Mouse (Mus musculus): ENCODE results near the gene Lrba. TPM values are rescaled to one million over a fixed set of nuclear protein-coding genes. Genes with fewer than 3 reads are reported as not detected.

The Lrba gene
- polyA plus RNA-seq, 1 experiment from 2014 or later, result 4.6 TPM

- Histone ChIP-seq H3K9me3 (no peaks in the 10 kb centered on the region), H3K27ac (no peak overlapping the region), H3K4me2 (no peak overlapping the region), H3K9ac (no peak overlapping the region), H3K4me3 (replicated peaks) (no peak overlapping the region), H3K36me3 (no peaks in the 10 kb centered on the region), H3K27me3 (replicated peaks) (no peaks in the 10 kb centered on the region), H3K4me1 (no peaks in the 10 kb centered on the region)
- ATAC-seq (ENCODE audit: insufficient read depth, low FRiP score, low read depth), result no peak
- 62% methylated on average over 3 of the region's 3 CpGs for WGBS
Observed at GRCm38 (mm10) chr3:86572519-86573244, 348.2 kb downstream of the Lrba start.

DNA sequence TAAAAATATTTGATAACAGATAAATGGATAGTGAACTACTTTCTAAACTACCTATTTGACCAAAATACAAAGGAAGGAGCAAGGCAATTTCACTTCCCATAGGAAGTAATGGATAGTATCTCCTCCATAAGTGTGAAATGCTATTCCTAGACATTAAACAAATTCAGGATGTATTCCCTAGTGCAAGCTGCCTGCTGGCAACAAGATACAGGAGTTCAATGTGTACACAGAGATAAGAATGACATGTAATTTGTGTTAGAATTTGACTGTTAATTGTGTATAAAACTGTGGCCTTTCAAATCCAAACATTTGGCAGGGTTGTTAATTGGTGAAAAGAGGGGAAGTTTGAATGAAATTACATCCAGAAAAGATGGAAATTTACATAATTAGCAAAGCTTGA is 350.8 kb downstream of the Lrba start:
- Histone ChIP-seq H3K9ac (no peak overlapping the region), H3K4me2 (no peak overlapping the region), H3K27me3 (replicated peaks) (no peaks in the 10 kb centered on the region), H3K27ac (no peak overlapping the region), H3K9me3 (no peaks in the 10 kb centered on the region), H3K4me1 (no peaks in the 10 kb centered on the region), H3K36me3 (no peaks in the 10 kb centered on the region), H3K4me3 (replicated peaks) (no peak overlapping the region)
- ATAC-seq (ENCODE audit: insufficient read depth, low FRiP score, low read depth), result no peak

- no peaks in the 10 kb centered on the region for H3K4me1 ChIP-seq
- H3K9me3 ChIP-seq, result no peaks in the 10 kb centered on the region
- no peaks in the 10 kb centered on the region for H3K27me3 ChIP-seq (replicated peaks)
- H3K4me3 ChIP-seq (replicated peaks), result no peak overlapping the region
- H3K9ac ChIP-seq, result no peak overlapping the region
- ATAC-seq (ENCODE audit: insufficient read depth, low FRiP score, low read depth), result no peak
- no peak overlapping the region for H3K4me2 ChIP-seq
- no peaks in the 10 kb centered on the region for H3K36me3 ChIP-seq
- H3K27ac ChIP-seq, result no peak overlapping the region
- WGBS, result 73% methylated on average over 3 of the region's 3 CpGs
Observed at GRCm38 (mm10) chr3:86602284-86602683, 377.8 kb downstream of the Lrba start.

DNA sequence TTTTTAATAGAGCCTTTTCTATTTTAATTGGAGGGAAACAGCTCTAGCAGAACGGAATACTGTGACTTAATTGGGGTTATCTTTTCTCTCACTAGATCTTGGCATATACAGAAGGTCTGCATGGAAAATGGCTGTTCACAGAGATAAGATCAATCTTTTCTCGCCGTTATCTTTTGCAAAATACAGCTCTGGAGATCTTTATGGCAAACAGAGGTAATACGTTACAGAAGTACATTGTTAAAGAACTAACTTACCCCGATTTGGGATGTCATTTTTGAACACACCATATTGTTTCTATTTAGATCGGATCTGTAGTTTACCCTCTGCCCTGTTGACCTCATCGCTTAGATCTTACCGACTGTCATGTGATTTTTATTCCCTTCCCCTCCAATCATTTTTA is 381.3 kb downstream of the Lrba start:
- Histone ChIP-seq H3K27me3 (replicated peaks) (no peaks in the 10 kb centered on the region), H3K4me2 (no peak overlapping the region), H3K9me3 (no peaks in the 10 kb centered on the region), H3K4me3 (replicated peaks) (no peak overlapping the region), H3K4me1 (no peaks in the 10 kb centered on the region), H3K36me3 (no peaks in the 10 kb centered on the region), H3K27ac (no peak overlapping the region), H3K9ac (no peak overlapping the region)
- ATAC-seq (ENCODE audit: insufficient read depth, low FRiP score, low read depth), result no peak
- 79% methylated on average over 8 of the region's 8 CpGs for WGBS

- 54% methylated on average over 4 of the region's 4 CpGs for WGBS
- no peak; the same call in 1 of the 2 replicates for ATAC-seq (ENCODE audit: insufficient read depth, low FRiP score, low read depth)
Observed at GRCm38 (mm10) chr3:86627008-86627743, 402.7 kb downstream of the Lrba start.

GRCm38 (mm10) chr3:86629379-86629778 is 404.9 kb downstream of the Lrba start:
- H3K4me1 ChIP-seq, result no peaks in the 10 kb centered on the region
- H3K27ac ChIP-seq, result no peak overlapping the region
- 82% methylated on average over 4 of the region's 4 CpGs for WGBS
- no peaks in the 10 kb centered on the region for H3K36me3 ChIP-seq
- no peak overlapping the region for H3K9ac ChIP-seq
- no peaks in the 10 kb centered on the region for H3K9me3 ChIP-seq
- H3K27me3 ChIP-seq (replicated peaks), result no peaks in the 10 kb centered on the region
- no peak for ATAC-seq (ENCODE audit: insufficient read depth, low FRiP score, low read depth)
- H3K4me3 ChIP-seq (replicated peaks), result no peak overlapping the region
- H3K4me2 ChIP-seq, result no peak overlapping the region

More at GRCm38 (mm10) chr3:86627008-86627743, 402.7 kb downstream of the Lrba start:
- no peaks in the 10 kb centered on the region for H3K9me3 ChIP-seq
- H3K9ac ChIP-seq, result no peak overlapping the region
- no peaks in the 10 kb centered on the region for H3K27me3 ChIP-seq (replicated peaks)
- H3K27ac ChIP-seq, result no peak overlapping the region
- H3K4me1 ChIP-seq, result no peaks in the 10 kb centered on the region
- no peaks in the 10 kb centered on the region for H3K36me3 ChIP-seq
- no peak overlapping the region for H3K4me3 ChIP-seq (replicated peaks)
- no peak overlapping the region for H3K4me2 ChIP-seq

GRCm38 (mm10) chr3:86635464-86635863 is 411.0 kb downstream of the Lrba start:
- no peak overlapping the region for H3K27ac ChIP-seq
- H3K4me3 ChIP-seq (replicated peaks), result no peak overlapping the region
- H3K4me1 ChIP-seq, result no peaks in the 10 kb centered on the region
- no peaks in the 10 kb centered on the region for H3K9me3 ChIP-seq
- H3K27me3 ChIP-seq (replicated peaks), result no peaks in the 10 kb centered on the region
- H3K9ac ChIP-seq, result no peak overlapping the region
- 69% methylated on average over 5 of the region's 5 CpGs for WGBS
- no peak for ATAC-seq (ENCODE audit: insufficient read depth, low FRiP score, low read depth)
- H3K36me3 ChIP-seq, result no peaks in the 10 kb centered on the region
- no peak overlapping the region for H3K4me2 ChIP-seq

GRCm38 (mm10) chr3:86635940-86636339 is 411.5 kb downstream of the Lrba start:
- no peaks in the 10 kb centered on the region for H3K27me3 ChIP-seq (replicated peaks)
- H3K27ac ChIP-seq, result no peak overlapping the region
- H3K4me1 ChIP-seq, result no peaks in the 10 kb centered on the region
- H3K36me3 ChIP-seq, result no peaks in the 10 kb centered on the region
- H3K4me2 ChIP-seq, result no peak overlapping the region
- no peaks in the 10 kb centered on the region for H3K9me3 ChIP-seq
- H3K4me3 ChIP-seq (replicated peaks), result no peak overlapping the region
- no peak overlapping the region for H3K9ac ChIP-seq
- ATAC-seq (ENCODE audit: insufficient read depth, low FRiP score, low read depth), result no peak
- 42% methylated on average over 1 of the region's 1 CpGs for WGBS

GRCm38 (mm10) chr3:86638552-86639348 is 414.3 kb downstream of the Lrba start:
- no peak for ATAC-seq (ENCODE audit: insufficient read depth, low FRiP score, low read depth)
- no peaks in the 10 kb centered on the region for H3K4me1 ChIP-seq

DNA sequence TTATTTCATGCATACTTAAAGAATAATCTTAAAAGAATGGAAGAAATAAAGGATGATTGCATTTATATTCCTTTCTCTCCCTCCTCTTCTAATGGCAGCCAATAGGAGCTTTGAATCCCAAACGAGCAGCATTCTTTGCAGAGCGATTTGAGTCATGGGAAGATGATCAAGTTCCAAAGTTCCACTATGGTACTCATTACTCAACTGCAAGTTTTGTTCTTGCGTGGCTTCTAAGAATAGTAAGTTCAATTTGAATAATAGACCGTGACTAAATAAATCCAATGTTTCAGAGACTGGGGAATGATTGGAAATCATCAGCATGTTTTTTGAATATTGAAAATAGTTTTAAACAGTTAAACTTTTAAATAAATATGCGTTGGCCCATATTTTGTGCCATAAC is 416.9 kb downstream of the Lrba start:
- no peaks in the 10 kb centered on the region for H3K9me3 ChIP-seq
- H3K4me2 ChIP-seq, result no peak overlapping the region
- no peaks in the 10 kb centered on the region for H3K36me3 ChIP-seq
- H3K27ac ChIP-seq, result no peak overlapping the region
- no peak for ATAC-seq (ENCODE audit: insufficient read depth, low FRiP score, low read depth)
- 86% methylated on average over 5 of the region's 5 CpGs for WGBS
- no peak overlapping the region for H3K9ac ChIP-seq
- H3K27me3 ChIP-seq (replicated peaks), result no peaks in the 10 kb centered on the region
- H3K4me1 ChIP-seq, result no peaks in the 10 kb centered on the region
- no peak overlapping the region for H3K4me3 ChIP-seq (replicated peaks)

More at GRCm38 (mm10) chr3:86638552-86639348, 414.3 kb downstream of the Lrba start:
- H3K9me3 ChIP-seq, result no peaks in the 10 kb centered on the region
- no peak overlapping the region for H3K9ac ChIP-seq
- no peak overlapping the region for H3K4me3 ChIP-seq (replicated peaks)
- H3K27ac ChIP-seq, result no peak overlapping the region
- H3K4me2 ChIP-seq, result no peak overlapping the region
- WGBS, result 77% methylated on average over 2 of the region's 2 CpGs
- no peaks in the 10 kb centered on the region for H3K27me3 ChIP-seq (replicated peaks)
- no peaks in the 10 kb centered on the region for H3K36me3 ChIP-seq

GRCm38 (mm10) chr3:86641796-86642195 is 417.3 kb downstream of the Lrba start:
- no peaks in the 10 kb centered on the region for H3K4me1 ChIP-seq
- H3K9me3 ChIP-seq, result no peaks in the 10 kb centered on the region
- no peak overlapping the region for H3K4me2 ChIP-seq
- no peak overlapping the region for H3K4me3 ChIP-seq (replicated peaks)
- H3K27ac ChIP-seq, result no peak overlapping the region
- no peak for ATAC-seq (ENCODE audit: insufficient read depth, low FRiP score, low read depth)
- H3K36me3 ChIP-seq, result no peaks in the 10 kb centered on the region
- H3K9ac ChIP-seq, result no peak overlapping the region
- H3K27me3 ChIP-seq (replicated peaks), result no peaks in the 10 kb centered on the region

DNA sequence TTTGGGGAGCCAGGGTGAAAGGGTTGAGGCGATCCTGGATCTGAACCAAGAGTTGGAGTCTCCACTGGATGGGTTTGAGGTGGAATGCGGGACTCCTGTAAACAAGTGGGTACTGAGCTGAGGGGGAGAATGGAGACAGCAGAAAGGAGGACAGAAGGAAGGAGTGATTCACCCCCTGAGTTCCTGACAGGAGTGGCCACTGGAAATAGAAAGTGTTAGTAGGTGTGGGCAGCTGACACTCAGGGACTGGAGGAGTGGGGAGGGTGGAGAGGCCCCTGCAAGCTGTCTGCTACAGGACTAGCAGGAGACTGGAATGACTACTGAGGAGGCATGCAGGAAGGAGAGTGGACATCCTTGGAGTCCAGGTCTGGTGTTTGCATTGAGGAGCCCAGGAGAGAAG is 422.3 kb downstream of the Lrba start:
- H3K4me1 ChIP-seq, result no peaks in the 10 kb centered on the region
- ATAC-seq (ENCODE audit: insufficient read depth, low FRiP score, low read depth), result no peak
- no peak overlapping the region for H3K27ac ChIP-seq
- WGBS, result 72% methylated on average over 2 of the region's 2 CpGs
- no peak overlapping the region for H3K4me2 ChIP-seq
- no peaks in the 10 kb centered on the region for H3K27me3 ChIP-seq (replicated peaks)
- H3K9me3 ChIP-seq, result no peaks in the 10 kb centered on the region
- no peak overlapping the region for H3K9ac ChIP-seq
- H3K36me3 ChIP-seq, result no peaks in the 10 kb centered on the region
- no peak overlapping the region for H3K4me3 ChIP-seq (replicated peaks)

Measured in stomach, embryonic 15.5 days (tissue).